In genomic region chr13:37149961-37150360, GRCm38 (mm10) we compare ENCODE assay signal across 25 mouse cellular contexts.
DNase-seq lines count a peak whose midpoint lies in the region; ATAC-seq and TF ChIP-seq lines count a peak whose summit lies in the region.
"Had no signal": no experiment of that assay in that cellular context is flagged by ENCODE, and none has a peak within 500 bp of the region (broad histone marks: within the 10 kb centered on the region; RNA-seq: fewer than 3 reads in every experiment).

No protein-coding gene starts in this region.

- no peak for TF ChIP-seq CTCF in bone marrow macrophage, adult 2 months (IDR thresholded peaks at IDR 0.05; ENCODE audit: low read depth, low read length)

- H3K36me3 ChIP-seq in macrophage (ENCODE audit: inconsistent target) = no peaks in the 10 kb centered on the region
- no peaks in the 10 kb centered on the region for H3K36me3 ChIP-seq in liver, embryonic 11.5 days (ENCODE audit: control insufficient read depth, insufficient read depth, low read length)
- H3K36me3 ChIP-seq: embryonic facial prominence, embryonic 10.5 days; embryonic facial prominence, embryonic 13.5 days; forebrain, embryonic 12.5 days; forebrain, embryonic 15.5 days; G1E; heart, embryonic 10.5 days; heart, embryonic 13.5 days had no signal

- DNase-seq in heart, adult 8-10 months (ENCODE audit: low spot score) = peak; percentile 8
- no peak for DNase-seq in heart, postnatal 36 days
- no peak for DNase-seq in liver, embryonic 11.5 days (ENCODE audit: low spot score)
- no peak for DNase-seq in embryo, embryonic 9.5 days (ENCODE audit: extremely low spot score)
- DNase-seq: adrenal gland, postnatal 36 days; B cell, adult 2 months; cerebellum, adult 11 months; cerebellum, adult 2 months; cerebellum, adult 9-11 months; cerebellum, postnatal 25 days; gastrocnemius, postnatal 25 days had no signal

- H3K9me3 ChIP-seq in liver, embryonic 11.5 days (ENCODE audit: control insufficient read depth, low read length) = no peaks in the 10 kb centered on the region
- H3K9me3 ChIP-seq: embryonic facial prominence, embryonic 10.5 days; forebrain, embryonic 12.5 days; forebrain, embryonic 15.5 days; G1E; heart, embryonic 10.5 days; heart, embryonic 13.5 days had no signal

- ATAC-seq in liver, embryonic 11.5 days (replicated peaks; ENCODE audit: low FRiP score) = no peak
- ATAC-seq: forebrain, embryonic 15.5 days; intestine, postnatal 0 days; Patski had no signal

- no peaks in the 10 kb centered on the region for H3K79me2 ChIP-seq in macrophage (ENCODE audit: inconsistent target)

- no peak overlapping the region for H3K9ac ChIP-seq in liver, embryonic 11.5 days (ENCODE audit: low read depth, low read length)
- H3K9ac ChIP-seq: embryonic facial prominence, embryonic 13.5 days; forebrain, embryonic 12.5 days; forebrain, embryonic 15.5 days; heart, embryonic 13.5 days; hindbrain, embryonic 14.5 days had no signal

- H3K27me3 ChIP-seq in liver, embryonic 11.5 days (replicated peaks; ENCODE audit: control insufficient read depth, insufficient read depth, low read length) = no peaks in the 10 kb centered on the region
- H3K27me3 ChIP-seq: CH12.LX; embryonic facial prominence, embryonic 13.5 days; forebrain, embryonic 12.5 days; forebrain, embryonic 15.5 days; heart, embryonic 13.5 days had no signal

- no peak overlapping the region for H3K4me2 ChIP-seq in liver, embryonic 11.5 days
- H3K4me2 ChIP-seq: embryonic facial prominence, embryonic 13.5 days; forebrain, embryonic 12.5 days; forebrain, embryonic 15.5 days; heart, embryonic 13.5 days; hindbrain, embryonic 14.5 days had no signal

- H3K4me1 ChIP-seq in bone marrow macrophage, adult 2 months (ENCODE audit: control insufficient read depth, insufficient read depth, low read length) = peaks cover 25% of the 10 kb centered on the region
- no peaks in the 10 kb centered on the region for H3K4me1 ChIP-seq in liver, embryonic 11.5 days (replicated peaks; ENCODE audit: control insufficient read depth, insufficient read depth, low read length)
- H3K4me1 ChIP-seq: embryonic facial prominence, embryonic 13.5 days had no signal

- TF ChIP-seq POLR2A in bone marrow macrophage, adult 2 months (IDR thresholded peaks at IDR 0.05; ENCODE audit: borderline replicate concordance, low read depth, low read length) = no peak

- peak overlapping the region; percentile 39; the same call in 1 of the 2 replicates for H3K27ac ChIP-seq in bone marrow macrophage, adult 2 months (ENCODE audit: insufficient read depth, low read depth, low read length)
- H3K27ac ChIP-seq in macrophage = peak overlapping the region; percentile 58
- H3K27ac ChIP-seq in liver, embryonic 11.5 days (ENCODE audit: low read depth, low read length) = no peak overlapping the region
- H3K27ac ChIP-seq: embryonic facial prominence, embryonic 10.5 days; embryonic facial prominence, embryonic 13.5 days; forebrain, embryonic 12.5 days; forebrain, embryonic 15.5 days; heart, embryonic 10.5 days; heart, embryonic 13.5 days; hindbrain, embryonic 14.5 days had no signal

- no peak overlapping the region for H3K4me3 ChIP-seq in bone marrow macrophage, adult 2 months (ENCODE audit: insufficient read depth, low read length)
- no peak overlapping the region for H3K4me3 ChIP-seq in macrophage (ENCODE audit: inconsistent target)
- no peak overlapping the region for H3K4me3 ChIP-seq in liver, embryonic 11.5 days (ENCODE audit: low read depth, low read length)
- H3K4me3 ChIP-seq: embryonic facial prominence, embryonic 10.5 days; embryonic facial prominence, embryonic 13.5 days; erythroblast, embryonic 14.5 days; forebrain, embryonic 12.5 days; forebrain, embryonic 15.5 days; heart, embryonic 10.5 days; heart, embryonic 13.5 days had no signal

- intact Hi-C loops in heart, postnatal 36 days (cut with DNase I) = no loop called here

- 0% methylated on average over 1 of the region's 1 CpGs for WGBS in macrophage (ENCODE audit: missing documents)
- 89% methylated on average over 1 of the region's 1 CpGs for WGBS in liver, embryonic 11.5 days
